Mouse (Mus musculus) thymus, adult 2 months (tissue): ENCODE measurements around the gene Grip1. TPM values are rescaled to one million over a fixed set of nuclear protein-coding genes. Genes with fewer than 3 reads are reported as not detected.

Experiments used
- DNase-seq: peaks from one replicate; pipeline ENCODE4 v3.0.0; 2021
- H3K27ac ChIP-seq: fragments of 200-500 bp; 2 replicates; pipeline ENCODE4 v1.5.1; 2012; ENCODE audit warnings: low read length, control low read depth; ENCODE audit not compliant: control insufficient read depth, insufficient read depth
- H3K27me3 ChIP-seq: fragments of 200-500 bp; 2 replicates; pipeline ENCODE4 v1.6.1; 2012; ENCODE audit warnings: mild to moderate bottlenecking, low read length, moderate library complexity, mixed read lengths; ENCODE audit not compliant: control insufficient read depth, insufficient read depth
- H3K36me3 ChIP-seq: fragments of 200-500 bp; 2 replicates; pipeline ENCODE4 v1.6.1; 2012; ENCODE audit warnings: mild to moderate bottlenecking, low read length, moderate library complexity; ENCODE audit not compliant: control insufficient read depth, insufficient read depth
- H3K4me1 ChIP-seq: fragments of 200-500 bp; replicated peaks from 2 replicates; pipeline ENCODE4 v1.6.1; 2012; ENCODE audit warnings: low read length; ENCODE audit not compliant: control insufficient read depth, insufficient read depth
- H3K4me3 ChIP-seq: fragments of 200-500 bp; 2 replicates; pipeline ENCODE4 v1.5.1; 2012; ENCODE audit warnings: mild to moderate bottlenecking, low read length, control low read depth, moderate library complexity; ENCODE audit not compliant: control insufficient read depth, insufficient read depth
- CTCF ChIP-seq: fragments of 200-500 bp; IDR thresholded peaks from 2 replicates; pipeline ENCODE4 v1.5.1; 2012; ENCODE audit warnings: mild to moderate bottlenecking, control low read depth, low read length, moderate library complexity, borderline replicate concordance; ENCODE audit not compliant: control insufficient read depth, poor library complexity, insufficient read depth; ENCODE audit errors: extremely low read depth
- POLR2A ChIP-seq: fragments of 200-500 bp; IDR thresholded peaks from 2 replicates; pipeline ENCODE4 v1.6.1; 2012; ENCODE audit warnings: mild to moderate bottlenecking, low read length, control low read depth, moderate library complexity; ENCODE audit not compliant: control insufficient read depth, poor library complexity, insufficient read depth; ENCODE audit errors: extremely low read depth
- WGBS: fragments of 180-500 bp; shearing (Covaris S2); methylation state at CpG from one replicate; pipeline ENCODE4 v1.1.7; 2018; 5-methylcytosine and 5-hydroxymethylcytosine counted together
- polyA plus RNA-seq: library from polyadenylated mRNA; depleted of rRNA; stranded (reverse); fragments of >200 nt; gene quantifications from 2 replicates; pipeline ENCODE4 v1.2.3, GENCODE M21; 2012

The Grip1 gene
- polyA plus RNA-seq, 1 experiment, result 0.47 TPM

GRCm38 (mm10) chr10:119634544-119634943 is 180.9 kb downstream of the Grip1 start:
- TF ChIP-seq POLR2A, result no peak
- TF ChIP-seq CTCF, result no peak
- H3K36me3 ChIP-seq, result no peaks in the 10 kb centered on the region
- DNase-seq, result no peak
- no peaks in the 10 kb centered on the region for H3K4me1 ChIP-seq
- H3K27me3 ChIP-seq, result no peaks in the 10 kb centered on the region
- no peak overlapping the region for H3K4me3 ChIP-seq
- no peak overlapping the region for H3K27ac ChIP-seq
- WGBS, result 69% methylated on average over 6 of the region's 6 CpGs

DNA sequence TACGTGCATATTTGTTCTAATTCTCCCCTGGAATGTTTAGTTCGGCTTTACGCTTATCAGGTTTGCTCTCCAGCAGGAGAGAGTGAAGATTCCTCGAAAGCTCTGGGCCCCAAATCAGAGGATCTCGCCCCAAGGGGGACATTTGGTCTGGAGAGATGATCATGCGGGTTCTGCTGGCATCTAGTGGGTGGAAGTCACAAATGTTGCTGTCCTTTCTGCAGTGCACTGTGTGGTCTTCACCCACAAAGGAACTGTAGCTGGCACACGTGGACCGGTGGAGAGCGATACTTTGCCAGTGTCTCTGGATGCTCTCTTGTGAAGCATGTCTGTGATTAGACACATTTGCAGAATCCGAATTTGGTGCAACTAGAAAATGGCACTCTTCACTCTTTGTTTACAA is 186.9 kb downstream of the Grip1 start:
- Histone ChIP-seq H3K4me3 (no peak overlapping the region), H3K27me3 (no peaks in the 10 kb centered on the region), H3K4me1 (no peaks in the 10 kb centered on the region), H3K27ac (no peak overlapping the region), H3K36me3 (no peaks in the 10 kb centered on the region)
- WGBS, result 83% methylated on average over 10 of the region's 10 CpGs
- no peak for DNase-seq
- TF ChIP-seq CTCF (no peak), POLR2A (no peak)

- no peak for DNase-seq
- no peaks in the 10 kb centered on the region for H3K4me1 ChIP-seq
- H3K27ac ChIP-seq, result no peak overlapping the region
- no peak for TF ChIP-seq POLR2A
- no peak for TF ChIP-seq CTCF
- 96% methylated on average over 12 of the region's 12 CpGs for WGBS
- H3K36me3 ChIP-seq, result no peaks in the 10 kb centered on the region
- no peaks in the 10 kb centered on the region for H3K27me3 ChIP-seq
- H3K4me3 ChIP-seq, result no peak overlapping the region
Observed at GRCm38 (mm10) chr10:119641011-119641410, 187.4 kb downstream of the Grip1 start.

GRCm38 (mm10) chr10:119644289-119644688 is 190.7 kb downstream of the Grip1 start:
- no peaks in the 10 kb centered on the region for H3K36me3 ChIP-seq
- H3K27me3 ChIP-seq, result no peaks in the 10 kb centered on the region
- no peak overlapping the region for H3K27ac ChIP-seq
- H3K4me3 ChIP-seq, result no peak overlapping the region
- TF ChIP-seq CTCF, result no peak
- TF ChIP-seq POLR2A, result no peak
- no peaks in the 10 kb centered on the region for H3K4me1 ChIP-seq
- DNase-seq, result no peak
- WGBS, result 79% methylated on average over 5 of the region's 5 CpGs

DNA sequence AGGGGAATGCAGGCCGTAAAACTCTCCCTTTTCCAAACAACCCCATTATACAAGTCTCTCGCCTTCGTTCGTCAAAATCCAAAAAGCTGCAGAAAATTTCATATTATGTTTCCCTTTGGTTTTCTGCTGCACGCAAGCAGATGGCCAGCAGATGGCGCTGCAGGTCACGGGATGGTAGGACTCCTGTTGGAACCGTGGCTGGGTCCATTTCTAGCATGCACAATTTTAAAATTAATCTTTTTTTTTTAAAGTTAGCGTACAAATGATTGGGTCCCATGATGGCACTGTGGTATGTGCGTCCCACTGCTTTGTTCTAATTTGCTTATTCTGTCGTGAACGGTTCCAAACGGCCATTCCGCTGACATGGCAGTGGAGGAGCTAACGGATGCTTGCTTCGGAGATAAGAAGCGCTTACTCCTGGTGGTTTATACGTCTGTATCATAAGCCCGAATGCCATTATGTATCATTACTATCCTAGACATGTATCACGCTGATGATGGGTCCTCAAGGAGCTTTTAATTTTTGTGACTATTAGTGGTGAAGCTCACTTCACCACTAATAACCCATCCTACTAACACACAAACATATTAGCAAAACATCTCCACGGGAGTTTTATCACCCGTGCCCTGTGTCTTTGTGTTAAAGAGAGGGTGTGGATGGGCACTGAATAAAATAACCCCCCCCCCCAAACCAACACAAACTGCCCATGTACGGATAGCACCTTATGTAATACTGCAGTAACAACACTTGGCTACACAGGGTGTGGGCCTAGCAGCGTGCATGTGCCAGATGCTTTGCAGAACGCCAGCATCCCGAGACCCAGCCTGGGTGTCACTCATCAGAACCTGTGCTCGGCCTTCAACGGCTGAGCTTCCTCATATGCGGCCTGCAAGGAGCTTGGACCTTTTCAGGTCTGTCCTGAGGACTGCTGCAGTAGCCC is 193.1 kb downstream of the Grip1 start:
- TF ChIP-seq CTCF, result peak; percentile 61; the same call in 1 of the 2 replicates
- TF ChIP-seq POLR2A, result no peak
- Histone ChIP-seq H3K4me3 (no peak overlapping the region), H3K27ac (no peak overlapping the region), H3K27me3 (no peaks in the 10 kb centered on the region), H3K36me3 (no peaks in the 10 kb centered on the region), H3K4me1 (no peaks in the 10 kb centered on the region)
- WGBS, result 73% methylated on average over 29 of the region's 29 CpGs
- no peak for DNase-seq

DNA sequence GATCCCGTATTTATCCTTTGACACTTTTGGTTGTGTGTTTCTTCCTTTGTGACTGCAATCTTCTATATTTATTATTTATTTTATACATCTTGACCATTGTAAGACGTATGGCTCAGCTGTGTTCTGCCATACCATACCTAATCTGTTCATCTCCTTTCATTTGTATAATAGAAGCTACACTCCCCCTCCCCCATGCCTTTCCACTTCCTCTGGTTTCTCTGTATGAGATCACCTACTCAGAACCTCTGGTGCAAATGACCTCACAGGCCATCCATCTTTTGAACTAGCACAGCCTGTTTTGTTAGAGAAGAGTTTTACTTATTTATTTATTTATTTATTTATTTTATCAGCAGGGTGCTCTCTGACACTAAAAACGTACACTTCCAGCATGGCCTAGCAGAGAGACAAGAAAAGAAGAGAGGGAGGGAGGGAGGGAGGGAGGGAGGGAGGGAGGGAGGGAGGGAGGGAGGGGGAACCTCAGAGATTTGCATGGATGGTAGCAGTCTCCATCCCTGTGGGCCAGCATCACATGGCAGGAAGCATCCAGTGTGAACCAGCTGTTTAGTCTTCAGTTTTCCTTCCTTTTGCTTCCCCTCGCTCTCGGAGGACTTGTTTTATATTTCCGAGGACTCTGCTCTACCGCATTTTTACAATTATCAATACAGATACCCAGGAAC is 207.2 kb downstream of the Grip1 start:
- no peak for TF ChIP-seq CTCF
- no peak for TF ChIP-seq POLR2A
- no peaks in the 10 kb centered on the region for H3K4me1 ChIP-seq

More for the DNA sequence above, 207.2 kb downstream of the Grip1 start:
- 78% methylated on average over 7 of the region's 7 CpGs for WGBS
- no peak for DNase-seq
- H3K36me3 ChIP-seq, result no peaks in the 10 kb centered on the region
- no peaks in the 10 kb centered on the region for H3K27me3 ChIP-seq
- H3K4me3 ChIP-seq, result no peak overlapping the region
- no peak overlapping the region for H3K27ac ChIP-seq
